Mouse (Mus musculus) myocyte (in vitro differentiated cells): Measurements from ENCODE around the gene Wdr38.

Source experiments
- MYOG ChIP-seq, 3 experiments: IDR thresholded peaks; one replicate each; pipeline ENCODE4 v1.6.1; 2011; ENCODE audit warnings: control low read depth in 2 of 3, low read depth in 2 of 3, mild to moderate bottlenecking in 2 of 3; ENCODE audit not compliant: insufficient read length in 2 of 3, control insufficient read depth in 1 of 3, insufficient read depth in 1 of 3
- POLR2A ChIP-seq: IDR thresholded peaks from one replicate; pipeline ENCODE4 v1.6.1; 2011; ENCODE audit warnings: low read depth, mild to moderate bottlenecking, control low read depth, moderate library complexity; ENCODE audit not compliant: insufficient read length
- USF1 ChIP-seq: IDR thresholded peaks from one replicate; pipeline ENCODE4 v1.6.1; 2011; ENCODE audit warnings: low read depth, mild to moderate bottlenecking, control low read depth, moderate library complexity

DNA sequence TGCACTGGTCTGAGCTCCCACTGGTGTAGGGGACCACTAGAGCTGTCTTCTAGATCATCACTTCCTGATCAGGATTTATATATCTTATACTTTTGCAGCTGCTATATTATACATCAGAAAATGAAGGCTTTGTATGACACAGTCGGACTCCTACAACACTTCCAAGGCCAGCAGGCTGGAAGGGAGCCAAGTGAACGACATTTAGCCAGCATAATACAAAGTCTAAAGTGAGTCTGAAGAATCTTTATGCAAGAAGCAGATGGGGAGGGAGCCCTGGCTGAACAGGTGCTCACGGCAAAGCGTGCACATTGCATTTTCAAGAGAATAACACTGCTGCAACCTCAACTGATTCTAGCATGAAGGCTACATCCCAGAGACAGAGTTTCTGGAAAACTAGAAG, 4.8 kb upstream of the Wdr38 start:
- TF ChIP-seq MYOG (IDR thresholded peaks at IDR 0.05; ENCODE audit: control insufficient read depth in 1 of 3, insufficient read depth in 1 of 3, insufficient read length in 2 of 3, low read depth in 2 of 3) (no peak), USF1 (no peak), POLR2A (no peak)
